Mouse (Mus musculus) ES-Bruce4 (cell line): Measurements from ENCODE around the gene Cd55. TPM values are rescaled to one million over a fixed set of nuclear protein-coding genes. Genes with fewer than 3 reads are reported as not detected.
"Not testable (repeated sequence)": the region's sequence is repeated elsewhere in the genome, so short reads cannot be mapped to it uniquely, and the experiment has no call there.

Source experiments
- H3K27ac ChIP-seq: 2 replicates; pipeline ENCODE4 v1.5.1; 2012; ENCODE audit warnings: low read length, inconsistent platforms; ENCODE audit not compliant: insufficient read depth
- H3K27me3 ChIP-seq: 2 replicates; pipeline ENCODE4 v1.6.1; 2012; ENCODE audit warnings: mild to moderate bottlenecking, low read length, inconsistent platforms; ENCODE audit not compliant: control insufficient read depth, poor library complexity, insufficient read depth, severe bottlenecking
- H3K36me3 ChIP-seq: 2 replicates; pipeline ENCODE4 v1.6.1; 2012; ENCODE audit warnings: inconsistent platforms, mild to moderate bottlenecking, low read length, moderate library complexity; ENCODE audit not compliant: control insufficient read depth, poor library complexity, insufficient read depth, severe bottlenecking
- H3K4me1 ChIP-seq: one replicate; pipeline ENCODE4 v1.8.1; 2011; ENCODE audit warnings: low read length; ENCODE audit not compliant: control insufficient read depth, insufficient read depth
- H3K4me3 ChIP-seq: 2 replicates; pipeline ENCODE4 v1.5.1; 2011; ENCODE audit warnings: low read depth, mild to moderate bottlenecking, low read length
- H3K9ac ChIP-seq: 2 replicates; pipeline ENCODE4 v1.6.1; 2012; ENCODE audit warnings: low read depth, mild to moderate bottlenecking, inconsistent platforms; ENCODE audit not compliant: poor library complexity, severe bottlenecking
- H3K9me3 ChIP-seq: replicated peaks from 2 replicates; pipeline ENCODE4 v1.6.1; 2012; ENCODE audit warnings: mild to moderate bottlenecking, low read length, inconsistent platforms; ENCODE audit not compliant: control insufficient read depth, poor library complexity, insufficient read depth, severe bottlenecking
- CTCF ChIP-seq: IDR thresholded peaks from one replicate; pipeline ENCODE4 v1.8.1; 2011; ENCODE audit warnings: low read depth, low read length
- EP300 ChIP-seq: IDR thresholded peaks from 2 replicates; pipeline ENCODE4 v1.6.1; 2011; ENCODE audit warnings: low read depth, low read length; ENCODE audit not compliant: insufficient read depth
- POLR2A ChIP-seq: IDR thresholded peaks from one replicate; pipeline ENCODE4 v1.8.1; 2011; ENCODE audit warnings: low read length; ENCODE audit not compliant: insufficient read depth
- polyA plus RNA-seq: library from polyadenylated mRNA; stranded (reverse); fragments of >200 nt; gene quantifications from 2 replicates; pipeline ENCODE4 v1.2.4, GENCODE M21; 2011; ENCODE audit warnings: low read depth; ENCODE audit not compliant: missing spikeins, insufficient read depth, insufficient read length

Cd55 gene
- polyA plus RNA-seq, 1 experiment = 39.8 TPM

- no peaks in the 10 kb centered on the region for H3K27me3 ChIP-seq
- TF ChIP-seq EP300 (no peak), POLR2A (no peak), CTCF (no peak)
- H3K9me3 ChIP-seq = no peaks in the 10 kb centered on the region
- no peak overlapping the region for H3K9ac ChIP-seq
- no peaks in the 10 kb centered on the region for H3K4me1 ChIP-seq
- H3K27ac ChIP-seq = no peak overlapping the region
- H3K36me3 ChIP-seq = no peaks in the 10 kb centered on the region
- H3K4me3 ChIP-seq = no peak overlapping the region
Measured at GRCm38 (mm10) chr1:130430920-130431319, 31.6 kb downstream of the Cd55 start.

GRCm38 (mm10) chr1:130428667-130429066 is 33.9 kb downstream of the Cd55 start:
- H3K9ac ChIP-seq = not testable (repeated sequence)

GRCm38 (mm10) chr1:130427175-130427853 is 35.2 kb downstream of the Cd55 start:
- H3K4me1 ChIP-seq, H3K4me3 ChIP-seq, H3K36me3 ChIP-seq, H3K27ac ChIP-seq, H3K9me3 ChIP-seq, H3K9ac ChIP-seq, H3K27me3 ChIP-seq: not testable (repeated sequence)

More at GRCm38 (mm10) chr1:130428667-130429066, 33.9 kb downstream of the Cd55 start:
- H3K27ac ChIP-seq, H3K27me3 ChIP-seq, H3K4me1 ChIP-seq, H3K36me3 ChIP-seq, H3K4me3 ChIP-seq, H3K9me3 ChIP-seq: not testable (repeated sequence)

- Histone ChIP-seq H3K36me3 (no peaks in the 10 kb centered on the region), H3K27ac (no peak within 1 kb of the TSS), H3K9me3 (no peaks in the 10 kb centered on the region), H3K4me1 (no peaks in the 10 kb centered on the region), H3K27me3 (no peaks in the 10 kb centered on the region), H3K9ac (no peak within 1 kb of the TSS), H3K4me3 (peak within 1 kb of the TSS; percentile 15)
- no peak for TF ChIP-seq POLR2A
- no peak for TF ChIP-seq EP300
- no peak for TF ChIP-seq CTCF
Measured at GRCm38 (mm10) chr1:130422664-130423111, 39.9 kb downstream of the Cd55 start, which contains the start of gene Cd55b. Gene Cd55b (minus strand): TSS chr1:130423009.

- H3K36me3 ChIP-seq, H3K27ac ChIP-seq, H3K4me3 ChIP-seq, H3K9me3 ChIP-seq, H3K27me3 ChIP-seq, H3K4me1 ChIP-seq, H3K9ac ChIP-seq: not testable (repeated sequence)
Measured at GRCm38 (mm10) chr1:130422033-130422432, 40.5 kb downstream of the Cd55 start.

GRCm38 (mm10) chr1:130397109-130397508 is 65.4 kb downstream of the Cd55 start:
- H3K4me3 ChIP-seq, H3K9ac ChIP-seq, H3K4me1 ChIP-seq, H3K36me3 ChIP-seq, H3K9me3 ChIP-seq, H3K27me3 ChIP-seq, H3K27ac ChIP-seq: not testable (repeated sequence)

Other genes starting within 250 kb of the Cd55 start
- gene Cd55b, start 39.7 kb downstream of the Cd55 start, polyA plus RNA-seq = 1.1 TPM in 1 of 2 replicates, not detected in the other
- gene Zp3r, start 166.9 kb upstream of the Cd55 start, polyA plus RNA-seq = not detected in 2 replicates
- not detected in 2 replicates for gene C4bp, start 198.9 kb upstream of the Cd55 start, polyA plus RNA-seq